In genomic region chr12:80970181-80970705, GRCm38 (mm10) we compare ENCODE assay signal across 32 mouse cellular contexts. TPM values are rescaled to one million over a fixed set of nuclear protein-coding genes. Genes with fewer than 3 reads are reported as not detected.
"Had no signal": no experiment of that assay in that cellular context is flagged by ENCODE, and none has a peak within 500 bp of the region (broad histone marks: within the 10 kb centered on the region; RNA-seq: fewer than 3 reads in every experiment).

No protein-coding gene starts in this region.

- ATAC-seq: forebrain, embryonic 13.5 days; forebrain, embryonic 14.5 days; forebrain, embryonic 15.5 days; forebrain, embryonic 16.5 days had no signal

- H3K27me3 ChIP-seq: embryonic facial prominence, embryonic 12.5 days; embryonic facial prominence, embryonic 13.5 days; embryonic facial prominence, embryonic 15.5 days; forebrain, embryonic 12.5 days; forebrain, embryonic 13.5 days; forebrain, embryonic 15.5 days had no signal

- H3K9me3 ChIP-seq: embryonic facial prominence, embryonic 10.5 days; embryonic facial prominence, embryonic 12.5 days; embryonic facial prominence, embryonic 13.5 days; embryonic facial prominence, embryonic 15.5 days; forebrain, embryonic 10.5 days; forebrain, embryonic 12.5 days; forebrain, embryonic 13.5 days; forebrain, embryonic 15.5 days had no signal

- H3K36me3 ChIP-seq: embryonic facial prominence, embryonic 10.5 days; embryonic facial prominence, embryonic 12.5 days; embryonic facial prominence, embryonic 13.5 days; embryonic facial prominence, embryonic 15.5 days; forebrain, embryonic 10.5 days; forebrain, embryonic 12.5 days; forebrain, embryonic 15.5 days had no signal

- H3K27ac ChIP-seq: embryonic facial prominence, embryonic 10.5 days; embryonic facial prominence, embryonic 12.5 days; embryonic facial prominence, embryonic 13.5 days; embryonic facial prominence, embryonic 15.5 days; forebrain, embryonic 10.5 days; forebrain, embryonic 12.5 days; forebrain, embryonic 13.5 days; forebrain, embryonic 15.5 days; gastrocnemius, adult 2 months had no signal

- DNase-seq: cerebellum, adult 18-20 months; cerebellum, adult 2 months; cerebellum, adult 8-10 months; cerebellum, adult 9-10 months; cerebellum, adult 9-11 months; cerebellum, postnatal 10 days; cerebellum, postnatal 14 days; cerebellum, postnatal 25 days; cerebellum, postnatal 36 days; embryo, embryonic 11 days; gastrocnemius, adult 2 months; gastrocnemius, postnatal 10 days; gastrocnemius, postnatal 14 days; gastrocnemius, postnatal 25 days; gastrocnemius, postnatal 36 days; heart, adult 18-20 months had no signal

- H3K4me2 ChIP-seq: embryonic facial prominence, embryonic 12.5 days; embryonic facial prominence, embryonic 13.5 days; embryonic facial prominence, embryonic 15.5 days; forebrain, embryonic 12.5 days; forebrain, embryonic 13.5 days; forebrain, embryonic 15.5 days had no signal

- H3K4me1 ChIP-seq: embryonic facial prominence, embryonic 13.5 days; embryonic facial prominence, embryonic 15.5 days; forebrain, embryonic 12.5 days; forebrain, embryonic 15.5 days had no signal

- H3K9ac ChIP-seq: embryonic facial prominence, embryonic 12.5 days; embryonic facial prominence, embryonic 13.5 days; embryonic facial prominence, embryonic 15.5 days; forebrain, embryonic 12.5 days; forebrain, embryonic 13.5 days; forebrain, embryonic 15.5 days had no signal

- H3K4me3 ChIP-seq: embryonic facial prominence, embryonic 10.5 days; embryonic facial prominence, embryonic 12.5 days; embryonic facial prominence, embryonic 13.5 days; embryonic facial prominence, embryonic 15.5 days; erythroblast, embryonic 14.5 days; forebrain, embryonic 10.5 days; forebrain, embryonic 12.5 days; forebrain, embryonic 13.5 days; forebrain, embryonic 15.5 days; gastrocnemius, adult 2 months had no signal

RNA-seq across cellular contexts. Expression of gene Slc10a1, which starts 1.7 kb away (rescaled TPM):
- total RNA-seq: gastrocnemius, adult 2 months; gastrocnemius, postnatal 14 days; gastrocnemius, postnatal 25 days; gastrocnemius, postnatal 36 days; granulocyte monocyte progenitor cell, adult 5-6 weeks; heart, adult 18-20 months; heart, adult 8-10 months had no signal
- polyA plus RNA-seq: cerebellum, adult 2 months; cortical plate, adult 2 months; erythroblast, embryonic 14.5 days; frontal cortex, adult 2 months; gonadal fat pad, adult 2 months had no signal
